Mouse (Mus musculus): Measurements from ENCODE around the gene A3galt2.

Gene A3galt2

DNA sequence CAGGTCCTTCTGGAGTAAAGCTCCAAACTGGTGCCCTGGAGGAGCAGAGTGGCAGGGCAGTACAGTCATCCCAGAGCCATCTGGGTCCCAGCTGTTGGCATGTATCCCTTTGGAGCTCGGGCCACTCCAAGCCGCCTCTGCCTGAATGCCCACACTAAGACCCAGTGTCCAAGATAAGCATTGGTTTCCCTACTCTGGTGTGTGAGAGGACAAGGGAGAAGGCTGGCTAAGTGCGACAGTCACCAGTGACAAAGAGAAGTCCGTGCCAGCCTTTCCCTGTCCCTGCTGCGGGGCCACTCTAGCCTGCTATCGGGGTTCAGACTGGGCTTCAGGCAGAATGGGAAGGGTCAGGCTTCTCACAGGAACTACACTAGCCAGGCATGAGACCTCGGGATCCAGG is 736 bp downstream of the A3galt2 start:
- no peak for DNase-seq (ENCODE audit: low spot score)

DNA sequence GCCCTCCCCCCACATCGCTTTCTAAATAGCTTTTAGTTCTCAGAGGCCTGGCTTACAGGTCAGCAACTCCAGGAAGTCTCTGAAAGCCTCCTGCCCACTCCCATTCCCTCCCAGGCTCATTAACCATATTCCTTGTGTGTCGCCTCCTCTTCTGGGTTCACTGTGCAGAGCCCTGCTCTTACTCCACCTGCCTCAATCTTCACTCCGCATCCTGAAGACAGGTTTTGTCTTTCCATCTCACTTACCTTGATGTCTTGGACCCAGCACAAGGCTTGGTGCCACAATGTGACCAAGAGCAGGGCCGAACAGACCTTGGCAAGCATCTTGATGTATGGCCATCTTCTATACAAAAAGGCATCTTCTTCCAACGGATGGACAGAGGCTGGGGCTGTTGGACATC is 4.0 kb downstream of the A3galt2 start:
- DNase-seq (ENCODE audit: low spot score): no peak

DNA sequence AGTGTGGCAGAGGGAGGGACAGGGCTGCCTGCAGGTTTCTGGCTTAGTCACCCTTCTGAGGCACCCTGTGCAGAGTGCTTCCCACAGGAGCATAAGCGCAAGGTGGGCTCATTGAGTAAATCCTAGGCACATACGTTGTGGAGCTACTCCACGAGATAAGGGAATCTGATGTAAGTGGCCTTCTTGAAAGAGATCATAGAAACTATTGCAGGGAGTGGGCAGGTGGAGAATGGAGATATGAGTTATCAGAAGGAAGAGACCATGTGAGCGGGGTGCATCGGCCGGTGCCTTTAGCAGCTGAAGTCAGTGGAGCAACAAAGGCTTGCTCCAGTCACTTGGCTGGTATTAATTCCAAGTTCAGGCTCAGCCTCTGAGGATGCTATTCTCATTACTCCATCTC is 4.9 kb downstream of the A3galt2 start:
- DNase-seq (ENCODE audit: low spot score): no peak

DNA sequence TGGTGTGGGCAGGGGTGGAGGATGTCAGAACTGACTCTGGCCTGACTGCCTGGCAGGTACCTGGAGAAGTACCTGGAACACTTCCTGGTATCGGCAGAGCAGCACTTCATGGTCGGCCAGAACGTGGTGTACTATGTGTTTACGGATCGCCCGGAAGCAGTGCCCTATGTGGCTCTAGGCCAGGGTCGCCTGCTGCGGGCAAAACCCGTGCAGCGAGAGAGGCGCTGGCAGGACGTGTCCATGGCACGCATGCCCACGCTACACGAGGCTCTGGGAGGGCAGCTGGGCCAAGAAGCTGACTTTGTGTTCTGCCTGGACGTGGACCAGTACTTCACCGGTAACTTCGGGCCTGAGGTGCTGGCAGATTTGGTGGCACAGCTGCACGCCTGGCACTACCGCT is 11.8 kb downstream of the A3galt2 start:
- no peak for DNase-seq (ENCODE audit: low spot score)

DNA sequence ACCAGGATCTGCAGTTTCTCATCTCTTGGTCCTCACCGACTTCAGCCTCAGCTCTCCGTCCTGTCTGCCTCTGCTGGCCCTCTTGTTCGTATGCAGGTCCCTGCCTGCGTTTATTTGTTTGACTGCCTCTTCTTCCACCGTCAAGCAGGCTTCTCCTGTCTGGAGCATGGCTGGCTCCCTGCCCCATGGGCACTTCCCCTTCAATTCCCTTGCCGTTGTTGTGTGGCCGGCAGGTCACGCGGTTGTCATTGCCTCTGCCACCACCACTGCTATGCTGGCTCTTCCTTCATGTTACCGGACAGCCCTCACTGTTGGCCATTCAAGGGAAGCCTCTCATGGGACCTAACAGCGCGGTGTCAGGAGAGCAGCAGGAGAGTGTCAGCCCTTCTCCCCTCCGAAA is 13.0 kb downstream of the A3galt2 start:
- no peak for DNase-seq (ENCODE audit: low spot score)

DNA sequence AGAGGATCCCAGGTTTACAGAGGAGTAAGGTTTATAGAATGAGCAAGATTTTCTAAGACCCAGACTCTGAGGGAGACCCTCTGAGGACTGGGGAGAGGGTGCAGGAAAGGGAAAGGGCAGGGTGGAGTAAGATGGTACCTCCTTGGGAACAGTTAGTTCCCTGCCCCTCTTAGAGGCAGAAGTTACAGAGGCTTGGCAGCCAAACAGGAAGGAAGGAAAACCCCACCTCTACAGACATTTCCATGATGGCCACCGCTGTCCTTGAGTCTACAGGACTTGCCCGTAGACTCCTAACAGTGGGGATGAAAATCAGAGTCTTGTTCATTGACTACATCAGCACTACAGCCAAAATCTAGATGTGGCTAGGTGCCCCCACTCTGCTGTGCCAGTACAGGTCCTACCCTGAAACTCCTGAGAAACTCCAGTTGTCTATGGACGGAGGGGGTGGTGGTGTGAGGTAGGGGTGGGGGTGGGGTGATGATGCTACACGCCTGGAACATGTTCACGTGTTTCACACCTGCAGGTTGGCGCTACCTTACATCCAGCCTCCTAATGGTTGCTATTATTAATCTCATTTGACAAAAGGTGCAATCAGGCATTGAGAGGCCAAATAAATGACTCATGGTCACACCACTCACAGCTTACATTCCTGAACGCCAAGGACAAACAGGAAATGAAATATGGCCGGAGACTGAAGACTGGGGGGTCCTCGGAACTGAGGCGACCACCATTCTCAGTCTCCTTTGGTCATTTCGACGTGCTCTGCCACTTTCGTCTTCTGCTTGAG is 14.6 kb downstream of the A3galt2 start:
- DNase-seq (ENCODE audit: low spot score): no peak

DNA sequence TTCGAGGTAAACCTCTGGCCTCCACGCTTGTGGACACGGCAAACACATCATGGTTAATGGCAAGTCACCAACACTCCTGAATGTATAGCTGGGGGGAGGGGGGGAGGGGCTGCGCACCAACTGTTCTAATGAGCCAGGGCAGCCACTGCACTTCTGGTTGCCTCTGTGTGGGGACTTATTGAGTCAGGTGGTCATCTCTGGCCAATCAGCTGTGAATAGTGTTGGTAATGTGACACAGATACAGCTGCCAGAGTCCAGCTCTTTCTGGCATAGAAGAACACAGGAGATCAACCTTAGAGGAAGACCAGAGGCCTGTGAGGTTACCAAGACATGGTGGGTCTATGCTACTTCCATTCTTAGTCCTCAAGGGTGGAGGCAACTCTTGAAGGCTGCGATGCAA is 15.5 kb downstream of the A3galt2 start:
- no peak for DNase-seq (ENCODE audit: low spot score)

DNA sequence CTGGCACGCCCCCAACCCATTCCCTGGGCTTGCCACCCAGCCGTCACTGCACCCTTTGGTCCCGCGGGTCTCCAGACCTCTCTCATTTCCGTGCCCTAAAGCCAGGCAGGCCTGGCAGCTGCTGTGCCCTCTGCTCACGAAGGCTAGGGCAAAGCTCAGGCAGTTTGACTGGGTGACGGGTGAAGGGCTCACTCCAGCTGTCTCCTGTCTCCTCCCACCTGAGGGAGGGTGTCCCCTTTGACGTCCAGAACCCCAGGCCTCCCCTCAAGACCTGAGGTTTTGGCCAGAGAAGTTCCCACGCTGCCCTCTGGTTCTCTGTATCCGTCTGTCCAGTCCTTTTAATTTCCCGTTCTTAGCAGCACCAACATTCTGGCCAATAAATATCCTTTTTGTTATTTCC is 18.7 kb downstream of the A3galt2 start:
- no peak for DNase-seq (ENCODE audit: low spot score)

DNA sequence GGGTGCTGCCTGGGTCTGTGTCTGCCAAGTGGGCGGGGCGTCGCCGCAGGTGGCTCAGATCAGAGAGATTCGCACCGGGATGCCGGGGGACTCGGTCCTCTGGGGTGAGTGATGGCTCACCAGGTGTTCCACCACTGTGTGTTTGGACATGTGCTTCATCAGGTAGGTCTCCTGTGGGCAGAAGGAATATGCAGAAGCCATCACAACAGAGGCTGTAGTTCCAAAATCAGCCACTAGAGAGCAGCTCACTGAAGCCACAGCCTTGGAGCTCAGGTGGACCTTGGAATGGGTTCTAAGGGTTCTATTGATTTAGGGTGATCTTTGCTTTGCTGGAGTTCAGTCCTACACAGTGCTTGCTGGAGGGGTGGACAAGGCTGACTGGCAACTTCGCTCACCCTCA is 19.3 kb downstream of the A3galt2 start:
- no peak for DNase-seq (ENCODE audit: low spot score)

DNA sequence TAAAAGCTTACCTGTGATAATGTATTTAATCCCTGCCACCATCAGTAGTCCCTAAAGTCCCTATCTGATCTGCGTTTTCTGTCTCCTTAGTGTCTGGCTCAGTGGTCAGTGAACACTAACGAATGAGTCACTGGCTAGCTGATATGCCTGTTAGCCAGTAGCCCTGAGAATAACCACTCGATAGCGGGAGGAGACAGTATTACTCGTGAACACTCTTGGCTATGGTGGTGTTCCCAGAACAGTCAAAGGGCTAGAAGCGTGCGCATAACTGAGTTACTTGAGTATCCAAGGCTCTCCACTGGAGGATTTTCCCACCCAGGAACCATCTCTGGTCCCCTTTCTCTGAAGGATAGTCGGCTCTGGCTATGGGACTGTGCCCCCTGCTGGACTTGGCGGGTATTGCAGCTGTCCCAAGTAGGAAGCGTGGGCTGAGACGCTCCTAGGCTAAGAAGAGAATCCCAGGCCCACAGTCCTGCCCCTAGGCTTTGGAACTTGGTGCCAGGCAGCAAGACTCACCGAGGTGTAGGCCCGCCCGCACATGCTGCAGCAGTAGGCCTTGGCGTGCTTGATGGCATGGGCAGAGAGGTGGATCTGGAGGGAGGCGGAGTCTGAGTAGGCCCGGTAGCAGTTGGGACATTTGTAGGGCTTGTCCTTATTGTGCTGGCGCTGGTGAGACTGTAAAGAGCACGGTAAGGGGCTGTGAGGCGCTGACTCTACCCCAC is 21.6 kb downstream of the A3galt2 start:
- peak; percentile 67 for DNase-seq (ENCODE audit: low spot score)

DNA sequence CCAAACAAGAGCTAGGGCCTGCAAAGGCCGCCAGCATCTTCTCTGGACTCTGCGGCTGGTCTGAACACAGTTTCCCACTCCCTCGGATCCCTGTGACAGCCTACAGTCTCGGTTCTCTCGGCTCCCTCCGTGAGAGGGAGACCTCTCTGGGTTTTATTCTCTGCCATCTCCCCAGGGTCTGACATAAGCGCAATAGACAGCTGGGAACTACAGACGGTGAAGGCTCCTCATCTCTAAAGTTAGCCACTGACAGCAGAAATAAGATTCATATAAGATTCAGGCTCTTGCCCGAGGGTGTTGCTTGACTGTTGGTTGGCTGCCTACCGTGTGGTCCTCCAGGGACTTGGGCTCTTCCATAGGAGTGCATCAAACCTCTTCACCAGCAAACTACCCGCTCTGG is 22.4 kb downstream of the A3galt2 start:
- DNase-seq (ENCODE audit: low spot score): no peak

DNA sequence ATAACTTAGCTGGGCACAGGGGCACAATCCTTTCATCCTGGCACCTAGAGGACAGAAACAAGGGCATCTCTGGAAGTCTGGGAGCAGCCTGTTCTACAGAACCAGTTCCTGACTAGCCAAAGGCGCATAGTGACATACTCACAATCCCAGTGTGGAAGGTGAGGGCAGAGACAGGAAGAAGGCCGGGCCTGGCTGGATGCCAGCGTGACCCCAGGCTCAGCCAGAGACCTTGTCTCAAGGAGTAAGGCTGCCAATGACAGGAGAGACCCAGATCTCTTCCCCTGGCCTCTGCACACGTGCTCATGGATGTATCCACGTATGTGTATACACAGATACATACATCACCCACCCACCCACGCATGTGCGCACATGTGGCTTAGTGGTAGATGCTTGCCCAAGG is 26.9 kb downstream of the A3galt2 start:
- no peak for DNase-seq (ENCODE audit: low spot score)

DNA sequence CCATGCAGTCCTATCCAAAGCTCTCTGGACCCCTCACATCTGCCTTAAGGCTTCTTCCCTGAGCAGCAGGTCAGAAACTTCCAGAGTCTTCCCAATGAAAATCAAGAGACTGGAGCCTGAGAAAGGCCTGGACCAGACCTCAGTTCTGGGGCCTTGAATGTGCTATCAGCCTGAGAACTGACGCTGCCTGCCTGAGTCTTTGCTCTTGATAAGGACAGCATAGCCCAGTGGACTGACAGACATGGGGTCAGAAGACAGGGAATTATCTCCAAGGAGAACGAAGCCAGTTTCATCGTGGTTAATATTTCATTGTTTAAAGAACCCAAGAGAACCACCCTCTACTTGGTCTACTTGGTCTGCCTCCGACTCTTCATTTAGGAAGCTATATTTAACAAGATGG is 27.5 kb downstream of the A3galt2 start:
- no peak for DNase-seq (ENCODE audit: low spot score)

DNA sequence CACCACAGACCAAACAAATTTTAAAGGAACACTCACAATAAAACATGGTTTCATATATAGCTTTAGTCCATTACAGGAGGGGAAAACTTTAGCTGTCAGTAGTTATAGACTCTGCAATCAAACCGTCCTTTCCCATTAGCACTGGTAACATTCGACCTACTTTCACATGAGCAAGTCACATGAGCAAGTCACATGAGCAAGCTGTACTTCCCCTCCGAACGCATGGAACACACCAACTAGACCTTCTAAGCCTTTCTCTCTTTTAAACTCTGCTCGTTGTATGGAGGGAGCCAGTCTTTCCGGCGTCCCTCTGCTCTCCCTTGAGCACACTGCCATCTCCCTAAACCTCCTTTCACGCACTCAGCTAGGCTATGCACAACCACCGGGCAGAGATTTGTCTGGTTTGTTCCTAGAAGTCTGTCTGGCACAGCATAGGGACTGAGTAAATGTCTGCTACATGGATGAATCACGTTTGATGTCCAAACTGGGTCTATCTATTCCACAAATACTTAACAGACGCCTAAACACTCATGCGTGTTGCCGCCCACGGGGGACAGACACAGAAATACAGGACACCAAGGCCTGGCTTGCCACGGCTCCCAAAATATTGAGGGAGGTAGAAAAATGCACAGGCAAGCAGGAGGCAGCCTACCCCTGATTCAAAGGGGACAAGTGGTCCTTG is 29.9 kb downstream of the A3galt2 start:
- DNase-seq (ENCODE audit: low spot score): no peak

DNA sequence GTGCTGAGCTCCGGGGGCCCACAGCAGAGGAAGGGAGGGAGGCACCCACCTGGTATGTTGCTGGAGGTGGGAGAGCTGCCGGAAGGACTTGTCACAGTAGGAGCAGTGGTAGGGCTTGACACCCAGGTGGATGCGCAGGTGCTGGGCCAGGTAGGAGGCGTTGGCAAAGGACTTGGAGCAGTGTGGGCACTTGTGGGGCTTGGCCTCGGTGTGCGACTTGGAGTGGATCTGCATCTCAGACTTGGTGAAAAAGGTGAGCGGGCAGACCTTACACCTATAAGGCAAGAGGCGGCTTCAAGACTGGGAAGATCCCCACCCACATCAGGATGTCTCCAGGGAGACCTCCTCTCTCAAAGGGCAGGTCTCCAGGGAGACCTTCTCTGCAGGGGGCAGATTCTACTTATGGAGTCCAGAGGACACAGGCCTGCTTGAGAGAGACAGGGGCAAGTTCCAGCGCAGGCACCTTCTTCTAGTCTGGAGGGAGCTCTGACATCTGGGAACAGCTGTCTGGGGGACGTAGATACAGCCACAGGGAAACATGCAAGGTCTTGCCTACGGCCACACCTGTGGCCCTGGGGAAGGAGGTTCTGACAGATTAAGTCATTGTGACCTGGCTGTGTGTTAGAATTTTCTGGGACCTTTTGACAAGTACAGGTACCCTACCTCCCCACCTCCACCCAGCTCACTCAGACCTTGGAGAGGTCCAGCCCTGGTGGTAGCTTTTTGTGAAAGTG is 30.9 kb downstream of the A3galt2 start:
- DNase-seq (ENCODE audit: low spot score): no peak

DNA sequence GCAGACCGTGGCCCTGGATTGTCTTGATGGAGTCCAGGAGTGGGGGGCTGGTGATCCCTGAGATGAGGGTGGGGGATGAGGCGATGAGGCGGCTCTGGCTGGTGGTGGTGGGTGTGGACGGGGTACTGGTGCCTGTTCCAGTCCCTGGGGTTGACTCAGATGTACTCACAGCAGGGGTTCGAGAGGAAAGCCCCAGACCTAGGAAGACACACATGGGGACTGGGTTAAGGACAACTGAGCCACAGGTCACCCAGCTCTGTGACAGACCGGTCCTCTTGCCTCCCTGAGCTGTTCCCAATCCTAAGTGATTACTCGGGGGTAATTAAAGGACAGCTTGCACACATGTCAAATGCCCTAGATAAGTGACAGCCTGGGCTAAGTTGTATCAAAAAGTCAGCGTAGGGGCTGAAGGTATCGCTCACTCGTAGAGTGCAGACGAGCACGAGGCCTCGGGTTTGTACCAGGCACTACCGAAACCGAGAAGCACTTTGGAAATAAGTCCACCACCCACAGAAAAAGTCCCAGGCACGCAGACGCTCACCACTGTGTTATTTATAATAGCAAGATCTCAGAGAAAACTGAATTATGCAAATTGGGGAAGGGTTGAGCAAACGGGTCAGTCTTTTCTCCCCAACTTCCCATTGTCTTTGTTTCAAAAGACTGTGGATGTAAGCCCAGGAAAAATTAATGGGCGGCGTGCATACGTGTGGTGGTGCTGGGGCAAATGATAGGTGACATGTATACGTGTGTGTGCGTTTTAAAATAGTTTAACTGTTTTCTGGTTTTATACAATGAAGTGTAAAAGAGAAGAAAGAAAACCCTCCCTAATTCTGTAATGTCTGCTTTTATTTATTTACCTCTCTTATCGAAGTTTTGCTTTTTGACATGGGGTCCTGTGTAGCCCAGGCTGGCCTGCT is 32.1 kb downstream of the A3galt2 start:
- no peak for DNase-seq (ENCODE audit: low spot score)

DNA sequence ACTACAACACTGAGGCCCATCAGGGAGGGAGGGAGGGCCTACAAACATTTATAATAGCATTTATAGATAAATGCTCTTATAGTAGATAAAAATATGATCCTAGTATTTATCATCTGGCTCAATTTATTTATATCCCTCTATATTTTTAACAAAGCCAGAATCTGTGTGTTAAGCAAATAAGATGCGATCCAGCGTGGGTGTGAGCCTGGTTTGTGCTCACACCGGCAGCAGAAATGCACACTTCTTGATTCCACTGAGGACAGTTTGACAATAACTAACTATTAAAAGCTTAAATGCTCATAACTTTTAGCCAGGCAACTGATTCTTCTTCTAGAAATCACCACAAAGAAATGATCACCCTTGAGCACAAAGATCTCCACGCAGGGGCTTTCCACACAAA is 32.9 kb downstream of the A3galt2 start:
- DNase-seq (ENCODE audit: low spot score): no peak

DNA sequence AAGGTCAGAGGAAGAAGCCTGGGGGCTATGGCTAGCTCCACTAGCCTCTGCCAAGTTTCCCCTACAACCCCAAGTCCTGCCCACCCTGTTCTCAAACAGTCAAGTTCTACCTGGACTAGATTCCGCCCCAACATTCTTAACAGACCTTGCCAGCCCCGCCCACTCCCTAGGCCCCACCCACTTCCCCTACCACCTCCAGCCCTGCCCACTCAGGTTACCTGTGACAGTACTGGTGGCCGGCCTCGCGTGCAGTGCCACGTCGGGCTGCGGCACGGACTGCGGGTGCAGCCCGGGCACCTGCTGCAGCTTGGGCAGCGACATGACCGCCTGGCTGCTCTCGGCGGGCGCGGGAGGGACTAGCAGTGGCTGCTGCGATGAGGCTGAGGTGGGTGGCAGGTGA is 34.5 kb downstream of the A3galt2 start:
- DNase-seq (ENCODE audit: low spot score): no peak

DNA sequence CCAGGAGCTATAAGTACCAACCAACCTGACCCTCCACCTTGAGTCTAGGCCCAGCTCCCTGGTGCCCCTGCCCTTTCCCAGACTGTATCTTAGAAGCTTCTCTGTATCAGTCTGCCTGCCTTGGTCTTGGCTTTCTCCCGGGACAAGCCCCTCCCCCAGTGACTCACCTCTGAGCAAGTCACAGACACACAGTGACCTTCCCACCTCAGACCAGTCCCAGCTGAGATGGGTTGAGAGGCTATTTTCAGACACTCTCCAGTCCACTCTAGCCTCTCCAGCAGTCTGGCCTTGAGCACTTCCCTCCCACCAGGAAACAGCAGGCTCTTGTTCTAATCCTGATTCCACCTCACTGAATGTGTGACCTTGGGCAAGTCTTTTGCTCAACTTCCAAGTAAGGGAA is 38.5 kb downstream of the A3galt2 start:
- DNase-seq (ENCODE audit: low spot score): peak; percentile 34

DNA sequence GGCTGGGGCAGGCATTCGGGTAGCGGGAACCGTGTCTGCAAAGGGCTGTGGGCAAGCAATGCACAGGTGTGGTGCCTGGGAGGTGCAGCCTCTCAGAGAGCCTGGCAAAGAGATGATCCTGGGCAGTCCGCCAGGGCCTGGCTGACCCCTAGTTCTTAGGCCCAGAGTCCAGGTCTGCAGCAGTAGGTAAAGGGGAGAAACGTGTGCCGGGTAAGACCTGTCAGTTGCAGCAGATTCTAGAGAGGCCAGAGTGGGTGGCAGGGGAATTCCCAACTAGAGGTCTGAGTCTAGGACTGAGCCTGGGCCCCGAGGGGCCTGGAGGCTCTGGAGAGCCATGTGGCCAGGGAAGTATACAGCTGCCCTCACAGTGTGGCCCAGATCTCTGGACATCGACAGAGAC is 39.0 kb downstream of the A3galt2 start:
- no peak for DNase-seq (ENCODE audit: low spot score)

DNA sequence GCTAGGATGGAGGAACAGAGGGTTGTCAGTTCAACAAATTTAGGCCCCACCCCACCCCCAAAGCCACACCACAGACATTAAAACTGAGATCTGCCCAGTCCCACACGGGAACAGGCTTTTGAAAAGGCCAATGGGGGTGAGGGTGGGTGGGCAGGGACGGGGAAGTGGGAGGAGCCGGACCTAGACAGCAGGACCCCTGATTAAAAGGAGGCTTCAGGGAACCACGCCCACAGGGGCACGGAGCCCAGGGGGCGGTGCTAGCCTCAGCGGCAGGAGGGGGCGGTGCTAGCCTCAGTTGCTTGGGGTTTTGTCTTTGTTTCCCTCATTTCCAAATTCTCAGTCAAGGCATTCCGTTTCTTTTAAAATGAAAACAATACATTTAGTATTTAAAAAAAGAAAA is 40.4 kb downstream of the A3galt2 start:
- DNase-seq (ENCODE audit: low spot score): no peak

DNA sequence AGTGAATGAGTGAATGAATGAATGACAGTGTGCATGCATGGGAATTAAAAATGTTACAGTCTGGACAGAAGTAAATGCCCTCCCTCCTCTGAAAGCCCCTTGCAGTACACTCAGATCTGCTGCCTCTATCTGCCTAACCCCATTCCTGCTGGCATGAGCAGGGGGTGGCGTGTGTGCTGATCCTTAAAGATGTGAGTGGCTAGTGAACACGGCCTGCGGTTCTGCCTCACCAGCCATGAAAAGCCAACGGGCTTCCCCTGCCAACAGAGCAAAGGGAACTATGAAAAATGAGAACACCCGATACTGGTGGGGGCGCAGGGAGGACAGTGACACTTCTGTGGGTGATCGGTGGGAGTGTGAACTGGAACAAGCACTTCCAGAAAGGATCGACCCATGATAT is 41.6 kb downstream of the A3galt2 start:
- DNase-seq (ENCODE audit: low spot score): no peak
